8 mouse cellular contexts compared by ENCODE assay signal in the genomic region with DNA sequence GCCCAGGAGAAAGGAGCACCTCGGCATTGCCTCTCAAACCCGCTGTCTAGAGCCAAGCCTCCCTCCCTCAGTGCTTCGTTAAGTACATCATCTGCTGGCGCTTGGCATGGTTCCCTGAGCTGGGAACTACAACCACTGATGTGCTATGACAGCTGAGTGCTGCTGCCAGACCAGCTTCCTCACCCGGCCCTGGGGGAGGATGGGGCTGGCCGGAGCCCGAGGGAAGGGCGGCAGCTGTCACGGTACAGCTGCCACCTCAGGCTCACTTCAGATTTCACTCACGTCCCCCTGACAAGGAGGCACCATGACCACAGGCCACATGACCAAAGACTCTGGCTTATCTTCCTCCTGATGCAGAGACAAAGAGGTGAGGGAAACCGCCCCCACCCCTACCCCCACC. TPM values are rescaled to one million over a fixed set of nuclear protein-coding genes. Genes with fewer than 3 reads are reported as not detected.
A peak's percentile ranks its signal among the peaks of the same experiment; 100 is the strongest.
DNase-seq lines count a peak whose midpoint lies in the region; ATAC-seq lines count a peak whose summit lies in the region.

No protein-coding gene starts in this region.

- no peak overlapping the region; the same call in 1 of the 2 replicates for H3K27ac ChIP-seq in hindbrain, embryonic 16.5 days (ENCODE audit: low read depth, low read length)
- peak overlapping the region; percentile 78 for H3K27ac ChIP-seq in stomach, embryonic 15.5 days

- peaks cover 40% of the 10 kb centered on the region for H3K4me1 ChIP-seq in hindbrain, embryonic 16.5 days (ENCODE audit: control insufficient read depth, insufficient read depth, low read depth, low read length)
- peaks cover 46% of the 10 kb centered on the region for H3K4me1 ChIP-seq in stomach, embryonic 15.5 days

- no peak overlapping the region; the same call in 1 of the 2 replicates for H3K9ac ChIP-seq in hindbrain, embryonic 16.5 days (ENCODE audit: low read depth, low read length)
- no peak overlapping the region for H3K9ac ChIP-seq in stomach, embryonic 15.5 days

- no peaks in the 10 kb centered on the region for H3K36me3 ChIP-seq in hindbrain, embryonic 16.5 days (ENCODE audit: control insufficient read depth, insufficient read depth, low read length)
- H3K36me3 ChIP-seq in stomach, embryonic 15.5 days: no peaks in the 10 kb centered on the region; the same call in 1 of the 2 replicates

- no peak overlapping the region for H3K4me2 ChIP-seq in hindbrain, embryonic 16.5 days (ENCODE audit: low read length)
- peak overlapping the region; percentile 14 for H3K4me2 ChIP-seq in stomach, embryonic 15.5 days

- 13% methylated on average over 11 of the region's 11 CpGs for WGBS in hindbrain, embryonic 16.5 days
- WGBS in stomach, embryonic 15.5 days: 13% methylated on average over 11 of the region's 11 CpGs

- peak; percentile 76 for ATAC-seq in hindbrain, embryonic 16.5 days
- ATAC-seq in stomach, embryonic 15.5 days (ENCODE audit: insufficient read depth, low FRiP score, low read depth): peak; percentile 50; the same call in 1 of the 2 replicates

- peak; percentile 84 for DNase-seq in layer of hippocampus, adult 11-12 months (ENCODE audit: low spot score)
- DNase-seq in layer of hippocampus, adult 9-10 months (ENCODE audit: low spot score): no peak
- peak; percentile 87 to 94 for DNase-seq in cerebellum, postnatal 10 days
- DNase-seq in gastrocnemius, postnatal 25 days: peak; percentile 88
- peak; percentile 78 to 83 for DNase-seq in left cerebral cortex, adult 18-20 months (ENCODE audit: low spot score in 2 of 2)
- DNase-seq in mesoderm, embryonic 11.5 days (ENCODE audit: low read depth, low spot score): peak; percentile 54

- no peaks in the 10 kb centered on the region for H3K27me3 ChIP-seq in hindbrain, embryonic 16.5 days (replicated peaks; ENCODE audit: control insufficient read depth, insufficient read depth, low read length)
- no peaks in the 10 kb centered on the region for H3K27me3 ChIP-seq in stomach, embryonic 15.5 days (replicated peaks)

- H3K9me3 ChIP-seq in hindbrain, embryonic 16.5 days (ENCODE audit: control insufficient read depth, low read length): no peaks in the 10 kb centered on the region
- H3K9me3 ChIP-seq in stomach, embryonic 15.5 days: no peaks in the 10 kb centered on the region

- H3K4me3 ChIP-seq in hindbrain, embryonic 16.5 days (ENCODE audit: low read length): no peak overlapping the region
- H3K4me3 ChIP-seq in stomach, embryonic 15.5 days (replicated peaks): no peak overlapping the region

RNA-seq across cellular contexts. Expression of gene Shb, which starts 59.1 kb away (rescaled TPM):
- 1 to 10 TPM; 5.4 to 8.0 TPM for total RNA-seq in gastrocnemius, postnatal 25 days (2021)
- polyA plus RNA-seq in hindbrain, embryonic 16.5 days (2015; fragmentation: Nextera tagmentation; extraction: Ambion mirVana): 2.6 and 3.8 TPM in 2 replicates
- total RNA-seq in left cerebral cortex, adult 18-20 months (2021): 10 to 100 TPM in 1 of 2 experiments, 1 to 10 TPM in 1; 8.3 to 12.9 TPM
- polyA plus RNA-seq in stomach, embryonic 15.5 days (2015; fragmentation: Nextera tagmentation; extraction: Ambion mirVana): 5.4 and 5.8 TPM in 2 replicates
